In genomic region chr7:3601119-3601518, GRCm38 (mm10) we compare ENCODE assay signal across 9 mouse cellular contexts. TPM values are rescaled to one million over a fixed set of nuclear protein-coding genes. Genes with fewer than 3 reads are reported as not detected.
A peak's percentile ranks its signal among the peaks of the same experiment; 100 is the strongest.
DNase-seq lines count a peak whose midpoint lies in the region; ATAC-seq lines count a peak whose summit lies in the region.
"Had no signal": no experiment of that assay in that cellular context is flagged by ENCODE, and none has a peak within 500 bp of the region (broad histone marks: within the 10 kb centered on the region; RNA-seq: fewer than 3 reads in every experiment).

No protein-coding gene starts in this region.

- no peak; the same call in 1 of the 2 replicates for ATAC-seq in heart, embryonic 11.5 days (replicated peaks; ENCODE audit: insufficient number of reproducible peaks, low FRiP score, low TSS enrichment)
- ATAC-seq in forebrain, embryonic 14.5 days, result peak; percentile 20; the same call in 1 of the 2 replicates
- peak; percentile 71 for ATAC-seq in midbrain, embryonic 13.5 days

- H3K27me3 ChIP-seq in heart, embryonic 11.5 days (ENCODE audit: control insufficient read depth, insufficient read depth, low read length), result no peaks in the 10 kb centered on the region
- no peaks in the 10 kb centered on the region for H3K27me3 ChIP-seq in forebrain, embryonic 14.5 days (replicated peaks; ENCODE audit: control insufficient read depth, insufficient read depth, low read length)
- H3K27me3 ChIP-seq in midbrain, embryonic 13.5 days, result no peaks in the 10 kb centered on the region

- H3K9ac ChIP-seq in heart, embryonic 11.5 days (ENCODE audit: low read depth, low read length), result no peak overlapping the region
- H3K9ac ChIP-seq in forebrain, embryonic 14.5 days (ENCODE audit: low read length), result no peak overlapping the region
- 0 out of 2 replicates have a peak overlapping the region, but pooled peaks have one; percentile 32 for H3K9ac ChIP-seq in midbrain, embryonic 13.5 days (replicated peaks)

- H3K4me2 ChIP-seq in heart, embryonic 11.5 days, result no peak overlapping the region
- no peak overlapping the region for H3K4me2 ChIP-seq in forebrain, embryonic 14.5 days (ENCODE audit: low read length)
- no peak overlapping the region for H3K4me2 ChIP-seq in midbrain, embryonic 13.5 days (replicated peaks)

- no peaks in the 10 kb centered on the region for H3K36me3 ChIP-seq in heart, embryonic 11.5 days (ENCODE audit: control insufficient read depth, insufficient read depth, low read length)
- no peaks in the 10 kb centered on the region for H3K36me3 ChIP-seq in forebrain, embryonic 14.5 days (ENCODE audit: control insufficient read depth, insufficient read depth, low read length)
- H3K36me3 ChIP-seq in midbrain, embryonic 13.5 days, result no peaks in the 10 kb centered on the region

- no peaks in the 10 kb centered on the region for H3K9me3 ChIP-seq in heart, embryonic 11.5 days (replicated peaks; ENCODE audit: control insufficient read depth, low read length)
- H3K9me3 ChIP-seq in forebrain, embryonic 14.5 days (replicated peaks; ENCODE audit: control insufficient read depth, low read length), result no peaks in the 10 kb centered on the region
- H3K9me3 ChIP-seq in midbrain, embryonic 13.5 days, result no peaks in the 10 kb centered on the region

- DNase-seq in heart, adult 8-10 months (ENCODE audit: low spot score), result peak; percentile 71
- DNase-seq in adrenal gland, postnatal 14 days, result peak; percentile 80
- peak; percentile 89 for DNase-seq in forebrain, embryonic 14.5 days (ENCODE audit: low spot score)
- peak; percentile 69 for DNase-seq in hindlimb bud, embryonic 11.5 days (ENCODE audit: extremely low spot score, low read depth, low spot score)
- DNase-seq in left cerebral cortex, adult 18-20 months (ENCODE audit: low spot score in 2 of 2), result peak; percentile 61 to 76
- DNase-seq in skeletal muscle tissue, adult 2 months (ENCODE audit: low read depth, low spot score), result peak; percentile 44

- H3K27ac ChIP-seq in heart, embryonic 11.5 days (ENCODE audit: low read depth, low read length), result no peak overlapping the region
- H3K27ac ChIP-seq in forebrain, embryonic 14.5 days (ENCODE audit: low read depth, low read length), result no peak overlapping the region
- H3K27ac ChIP-seq in midbrain, embryonic 13.5 days, result no peak overlapping the region
- H3K27ac ChIP-seq: macrophage had no signal

- H3K4me3 ChIP-seq in heart, embryonic 11.5 days (ENCODE audit: low read depth, low read length), result no peak overlapping the region
- H3K4me3 ChIP-seq in forebrain, embryonic 14.5 days (ENCODE audit: low read depth, low read length), result no peak overlapping the region
- H3K4me3 ChIP-seq in midbrain, embryonic 13.5 days (replicated peaks), result no peak overlapping the region

- no peaks in the 10 kb centered on the region for H3K4me1 ChIP-seq in heart, embryonic 11.5 days (ENCODE audit: control insufficient read depth, insufficient read depth, low read length)
- H3K4me1 ChIP-seq in forebrain, embryonic 14.5 days (ENCODE audit: control insufficient read depth, insufficient read depth, low read length), result no peaks in the 10 kb centered on the region
- H3K4me1 ChIP-seq in midbrain, embryonic 13.5 days (replicated peaks), result no peaks in the 10 kb centered on the region

- WGBS in heart, embryonic 11.5 days (ENCODE audit: insufficient replicate concordance), result 12% methylated on average over 4 of the region's 4 CpGs
- 14% methylated on average over 4 of the region's 4 CpGs for WGBS in forebrain, embryonic 14.5 days
- WGBS in midbrain, embryonic 13.5 days, result 16% methylated on average over 4 of the region's 4 CpGs

RNA-seq across cellular contexts. Expression of gene Oscar, which starts 14.8 kb away (rescaled TPM):
- under 1 TPM; 0.14 to 0.16 (median 0.15) TPM for total RNA-seq in heart, adult 8-10 months (2022)
- polyA plus RNA-seq in heart, embryonic 11.5 days (2014; fragmentation: Nextera tagmentation; extraction: Ambion mirVana), result 0.21 and 0.56 TPM in 2 replicates
- total RNA-seq in adrenal gland, postnatal 14 days (2021), result not detected in 2 replicates
- polyA plus RNA-seq in forebrain, embryonic 14.5 days (2014; fragmentation: Nextera tagmentation; extraction: Ambion mirVana), result 0.13 and 0.23 TPM in 2 replicates
- 1 to 10 TPM in 1 of 2 experiments, under 1 TPM in 1; 0.87 to 1.1 TPM for total RNA-seq in left cerebral cortex, adult 18-20 months (2021)
- polyA plus RNA-seq in midbrain, embryonic 13.5 days (2015; fragmentation: Nextera tagmentation; extraction: Ambion mirVana), result 0.26 and 0.42 TPM in 2 replicates
- polyA plus RNA-seq: macrophage had no signal

RNA-seq across cellular contexts. Expression of gene Ndufa3, which starts 16.1 kb away (rescaled TPM):
- total RNA-seq in heart, adult 8-10 months (2022), result 1,000 to 10,000 TPM; 2,114 to 2,277 (median 2,237) TPM
- 621 and 642 TPM in 2 replicates for polyA plus RNA-seq in heart, embryonic 11.5 days (2014; fragmentation: Nextera tagmentation; extraction: Ambion mirVana)
- 975 and 1,034 TPM in 2 replicates for total RNA-seq in adrenal gland, postnatal 14 days (2021)
- polyA plus RNA-seq in forebrain, embryonic 14.5 days (2014; fragmentation: Nextera tagmentation; extraction: Ambion mirVana), result 424 and 576 TPM in 2 replicates
- 100 to 1,000 TPM; 543 to 558 TPM for total RNA-seq in left cerebral cortex, adult 18-20 months (2021)
- polyA plus RNA-seq in midbrain, embryonic 13.5 days (2015; fragmentation: Nextera tagmentation; extraction: Ambion mirVana), result 440 and 458 TPM in 2 replicates

RNA-seq across cellular contexts. Expression of gene Tfpt, which starts 28.6 kb away (rescaled TPM):
- 10 to 100 TPM; 17.4 to 22.9 (median 18.9) TPM for total RNA-seq in heart, adult 8-10 months (2022)
- polyA plus RNA-seq in heart, embryonic 11.5 days (2014; fragmentation: Nextera tagmentation; extraction: Ambion mirVana), result 17.8 and 20.0 TPM in 2 replicates
- total RNA-seq in adrenal gland, postnatal 14 days (2021), result 21.6 and 25.6 TPM in 2 replicates
- 31.3 and 34.8 TPM in 2 replicates for polyA plus RNA-seq in forebrain, embryonic 14.5 days (2014; fragmentation: Nextera tagmentation; extraction: Ambion mirVana)
- 10 to 100 TPM; 37.0 to 39.4 TPM for total RNA-seq in left cerebral cortex, adult 18-20 months (2021)
- polyA plus RNA-seq in midbrain, embryonic 13.5 days (2015; fragmentation: Nextera tagmentation; extraction: Ambion mirVana), result 30.8 and 38.9 TPM in 2 replicates

RNA-seq across cellular contexts. Expression of gene Prpf31, which starts 28.7 kb away (rescaled TPM):
- 10 to 100 TPM; 21.4 to 28.6 (median 25.2) TPM for total RNA-seq in heart, adult 8-10 months (2022)
- polyA plus RNA-seq in heart, embryonic 11.5 days (2014; fragmentation: Nextera tagmentation; extraction: Ambion mirVana), result 67.6 and 78.3 TPM in 2 replicates
- 37.9 and 41.9 TPM in 2 replicates for total RNA-seq in adrenal gland, postnatal 14 days (2021)
- polyA plus RNA-seq in forebrain, embryonic 14.5 days (2014; fragmentation: Nextera tagmentation; extraction: Ambion mirVana), result 99.7 and 102 TPM in 2 replicates
- 10 to 100 TPM; 53.0 to 55.2 TPM for total RNA-seq in left cerebral cortex, adult 18-20 months (2021)
- polyA plus RNA-seq in midbrain, embryonic 13.5 days (2015; fragmentation: Nextera tagmentation; extraction: Ambion mirVana), result 114 and 117 TPM in 2 replicates

RNA-seq across cellular contexts. Expression of gene Cnot3, which starts 43.9 kb away (rescaled TPM):
- 10 to 100 TPM; 19.5 to 26.0 (median 23.2) TPM for total RNA-seq in heart, adult 8-10 months (2022)
- 42.2 and 43.5 TPM in 2 replicates for polyA plus RNA-seq in heart, embryonic 11.5 days (2014; fragmentation: Nextera tagmentation; extraction: Ambion mirVana)
- 63.5 and 63.7 TPM in 2 replicates for total RNA-seq in adrenal gland, postnatal 14 days (2021)
- polyA plus RNA-seq in forebrain, embryonic 14.5 days (2014; fragmentation: Nextera tagmentation; extraction: Ambion mirVana), result 40.5 and 44.2 TPM in 2 replicates
- 10 to 100 TPM; 48.4 to 59.5 TPM for total RNA-seq in left cerebral cortex, adult 18-20 months (2021)
- polyA plus RNA-seq in midbrain, embryonic 13.5 days (2015; fragmentation: Nextera tagmentation; extraction: Ambion mirVana), result 48.7 and 57.8 TPM in 2 replicates
